Mouse (Mus musculus) lung, embryonic 14.5 days (tissue): ENCODE measurements around the gene Tec. TPM values are rescaled to one million over a fixed set of nuclear protein-coding genes. Genes with fewer than 3 reads are reported as not detected.

ENCODE experiments used
- ATAC-seq: fragments of 200-750 bp; cut with Nextera tagmentation; 2 replicates; pipeline ENCODE4 v1.8.0; 2017; ENCODE audit warnings: mild to moderate bottlenecking, moderate TSS enrichment, moderate library complexity; ENCODE audit not compliant: insufficient read depth
- DNase-seq: peaks from one replicate; pipeline ENCODE4 v3.0.0-alpha.2; 2015
- H3K27ac ChIP-seq: fragments of 300-500 bp; sonication (generic); 2 replicates; pipeline ENCODE4 v1.5.1; 2014; ENCODE audit warnings: low read depth, mild to moderate bottlenecking, moderate library complexity
- H3K27me3 ChIP-seq: fragments of 300-500 bp; sonication (generic); 2 replicates; pipeline ENCODE4 v1.6.1; 2014; ENCODE audit warnings: low read length, control low read depth; ENCODE audit not compliant: insufficient read depth
- H3K36me3 ChIP-seq: fragments of 300-500 bp; sonication (generic); 2 replicates; pipeline ENCODE4 v1.6.1; 2014; ENCODE audit warnings: control low read depth; ENCODE audit not compliant: insufficient read depth
- H3K4me1 ChIP-seq: fragments of 300-500 bp; sonication (generic); 2 replicates; pipeline ENCODE4 v1.6.1; 2014; ENCODE audit warnings: antibody characterized with exemption, control low read depth; ENCODE audit not compliant: insufficient read depth
- H3K4me2 ChIP-seq: fragments of 300-500 bp; sonication (generic); 2 replicates; pipeline ENCODE4 v1.6.1; 2014; ENCODE audit warnings: mild to moderate bottlenecking
- H3K4me3 ChIP-seq: fragments of 300-500 bp; sonication (generic); 2 replicates; pipeline ENCODE4 v1.5.1; 2014; ENCODE audit warnings: low read depth, low read length
- H3K9ac ChIP-seq: fragments of 300-500 bp; sonication (generic); 2 replicates; pipeline ENCODE4 v1.6.1; 2014
- H3K9me3 ChIP-seq: fragments of 300-500 bp; sonication (generic); 2 replicates; pipeline ENCODE4 v1.6.1; 2016; ENCODE audit warnings: low read depth, low read length, control low read depth
- CTCF ChIP-seq: IDR thresholded peaks from 2 replicates; pipeline ENCODE4 v1.5.1; 2016; ENCODE audit warnings: antibody characterized with exemption, low read depth
- WGBS: fragments of 180-500 bp; shearing (Covaris S2); extraction: QIAGEN DNeasy Blood & Tissue Kit; methylation state at CpG from one replicate; pipeline ENCODE4 v1.1.7; 2014; 5-methylcytosine and 5-hydroxymethylcytosine counted together
- polyA plus RNA-seq: library from polyadenylated mRNA; unstranded; fragments of >200 nt; fragmentation: Nextera tagmentation; extraction: Ambion mirVana; gene quantifications from 2 replicates; pipeline ENCODE4 v1.2.1, GENCODE M21; 2014

Gene Tec
- polyA plus RNA-seq, 1 experiment from 2014 or later, result 3.5 TPM

DNA sequence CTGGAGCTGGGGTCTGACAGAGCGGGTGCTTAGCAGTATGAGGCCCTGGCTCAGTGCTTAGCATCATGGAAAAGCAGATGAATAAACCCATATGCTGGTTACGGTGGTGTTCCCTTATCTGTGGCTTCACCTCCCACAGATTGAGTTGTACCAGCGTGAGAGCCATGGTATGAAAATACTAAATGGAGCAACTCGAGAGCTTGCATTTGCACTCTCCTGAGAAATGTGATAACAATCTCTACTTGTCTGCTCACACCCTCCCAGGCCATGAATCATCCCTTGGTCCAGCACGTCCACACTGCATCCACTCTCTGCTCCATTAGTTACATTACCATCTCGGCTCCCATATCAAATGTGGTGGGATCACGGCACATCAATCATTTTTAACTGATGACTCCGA is 84.3 kb downstream of the Tec start:
- no peak for TF ChIP-seq CTCF
- 59% methylated on average over 8 of the region's 8 CpGs for WGBS
- ATAC-seq (no peak), DNase-seq (no peak)
- H3K9ac ChIP-seq, result no peak overlapping the region
- no peaks in the 10 kb centered on the region for H3K9me3 ChIP-seq
- no peak overlapping the region for H3K4me2 ChIP-seq
- no peak overlapping the region for H3K4me3 ChIP-seq
- no peaks in the 10 kb centered on the region for H3K4me1 ChIP-seq
- no peaks in the 10 kb centered on the region for H3K27me3 ChIP-seq
- H3K27ac ChIP-seq, result no peak overlapping the region
- H3K36me3 ChIP-seq, result no peaks in the 10 kb centered on the region

DNA sequence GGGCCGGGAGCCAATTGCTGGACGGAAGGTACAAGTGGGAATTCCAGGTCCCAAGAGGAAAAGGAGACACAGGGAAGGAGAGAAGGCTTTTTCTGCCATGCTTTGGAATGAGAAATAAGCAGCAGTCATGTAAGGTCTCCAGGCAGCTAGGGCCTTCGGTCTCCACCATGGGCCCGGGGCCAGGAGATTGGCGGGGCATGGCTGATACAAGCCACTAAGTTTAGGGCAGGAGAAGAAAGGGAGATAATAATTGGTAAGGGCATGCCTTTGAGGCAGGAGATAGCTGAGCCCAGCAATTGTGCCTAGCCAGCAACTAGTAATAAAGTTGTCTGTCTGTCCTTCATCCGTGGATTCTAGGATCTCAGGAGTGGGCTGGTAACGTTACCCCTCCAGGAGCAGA is 85.2 kb downstream of the Tec start:
- H3K27me3 ChIP-seq, result no peaks in the 10 kb centered on the region
- no peak overlapping the region for H3K4me2 ChIP-seq
- TF ChIP-seq CTCF, result no peak
- no peaks in the 10 kb centered on the region for H3K4me1 ChIP-seq
- 91% methylated on average over 7 of the region's 7 CpGs for WGBS
- no peak overlapping the region for H3K27ac ChIP-seq
- no peak overlapping the region for H3K4me3 ChIP-seq
- no peaks in the 10 kb centered on the region for H3K36me3 ChIP-seq
- no peak for ATAC-seq
- no peak overlapping the region for H3K9ac ChIP-seq
- H3K9me3 ChIP-seq, result no peaks in the 10 kb centered on the region
- no peak for DNase-seq

DNA sequence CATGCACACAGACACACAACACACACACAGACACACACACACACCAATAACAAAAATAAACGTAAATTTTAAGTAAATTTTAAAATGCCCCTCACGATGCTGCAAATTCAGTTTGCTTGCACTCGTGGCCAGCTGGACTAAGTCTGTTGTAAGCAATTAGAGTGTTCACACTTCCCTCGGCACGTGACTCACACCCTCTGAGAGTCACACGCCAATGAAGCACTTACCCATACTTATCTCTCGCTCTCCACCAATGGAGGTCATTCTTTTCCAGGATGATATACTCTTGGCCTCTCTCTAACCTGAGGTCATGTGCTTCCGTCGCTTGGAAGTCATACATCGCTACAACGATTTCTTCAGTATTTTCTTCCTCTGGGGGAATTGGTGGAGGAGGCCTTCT is 86.5 kb downstream of the Tec start:
- no peak overlapping the region for H3K4me2 ChIP-seq
- WGBS, result 65% methylated on average over 11 of the region's 11 CpGs
- H3K27ac ChIP-seq, result no peak overlapping the region
- H3K4me3 ChIP-seq, result no peak overlapping the region
- no peaks in the 10 kb centered on the region for H3K27me3 ChIP-seq
- no peak overlapping the region for H3K9ac ChIP-seq
- H3K9me3 ChIP-seq, result no peaks in the 10 kb centered on the region
- no peaks in the 10 kb centered on the region for H3K36me3 ChIP-seq
- TF ChIP-seq CTCF, result no peak
- no peak for DNase-seq
- ATAC-seq, result no peak
- H3K4me1 ChIP-seq, result no peaks in the 10 kb centered on the region

DNA sequence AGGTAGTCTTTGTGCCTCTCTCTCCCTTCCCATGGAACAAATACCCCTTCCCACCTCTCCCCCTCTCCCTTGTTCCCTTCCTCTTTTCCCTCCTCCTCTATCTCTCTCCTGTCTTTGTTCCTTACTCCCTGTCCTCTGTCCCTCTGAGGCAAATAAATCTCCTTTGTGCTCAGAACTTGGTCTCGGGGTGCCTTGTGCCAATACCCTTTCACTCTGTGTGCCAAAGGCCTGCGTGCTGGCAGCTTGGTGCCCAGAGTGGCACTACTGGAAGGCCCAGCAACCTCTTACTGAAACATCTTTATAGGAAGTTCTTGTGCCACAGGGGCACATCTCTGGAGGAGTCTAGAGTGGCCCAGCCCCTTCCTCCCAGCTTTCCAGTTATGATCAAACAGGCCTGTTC is 91.7 kb downstream of the Tec start:
- Histone ChIP-seq H3K4me3 (no peak overlapping the region), H3K9me3 (no peaks in the 10 kb centered on the region), H3K4me1 (no peaks in the 10 kb centered on the region), H3K9ac (no peak overlapping the region), H3K4me2 (no peak overlapping the region), H3K36me3 (no peaks in the 10 kb centered on the region), H3K27me3 (no peaks in the 10 kb centered on the region), H3K27ac (no peak overlapping the region)
- DNase-seq, result no peak
- ATAC-seq, result no peak
- 89% methylated on average over 2 of the region's 2 CpGs for whole genome bisulfite sequencing
- no peak for TF ChIP-seq CTCF

DNA sequence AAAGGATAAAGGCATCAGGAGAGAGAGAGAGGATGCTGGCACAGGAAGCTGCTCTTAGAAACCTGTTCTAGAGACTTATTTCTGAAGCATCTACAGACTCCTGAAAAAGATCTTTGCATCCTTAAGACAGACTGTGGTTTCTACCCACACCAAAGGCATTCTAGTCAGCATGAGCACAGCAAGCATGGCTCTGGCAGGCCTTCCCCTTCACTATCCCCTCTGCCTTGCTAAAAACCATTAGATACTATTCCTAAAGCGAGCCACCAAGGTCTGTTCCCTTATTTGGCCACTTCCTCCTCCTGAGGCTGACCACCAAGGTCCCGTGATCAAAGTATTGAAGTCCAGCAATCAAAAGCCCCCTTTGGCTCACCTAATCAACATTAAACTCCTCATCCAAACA is 92.2 kb downstream of the Tec start:
- Histone ChIP-seq H3K27me3 (no peaks in the 10 kb centered on the region), H3K4me2 (no peak overlapping the region), H3K36me3 (no peaks in the 10 kb centered on the region), H3K9me3 (no peaks in the 10 kb centered on the region), H3K27ac (no peak overlapping the region), H3K4me3 (no peak overlapping the region), H3K9ac (no peak overlapping the region), H3K4me1 (no peaks in the 10 kb centered on the region)
- WGBS, result 75% methylated on average over 2 of the region's 2 CpGs
- no peak for DNase-seq
- no peak for TF ChIP-seq CTCF
- ATAC-seq, result no peak

DNA sequence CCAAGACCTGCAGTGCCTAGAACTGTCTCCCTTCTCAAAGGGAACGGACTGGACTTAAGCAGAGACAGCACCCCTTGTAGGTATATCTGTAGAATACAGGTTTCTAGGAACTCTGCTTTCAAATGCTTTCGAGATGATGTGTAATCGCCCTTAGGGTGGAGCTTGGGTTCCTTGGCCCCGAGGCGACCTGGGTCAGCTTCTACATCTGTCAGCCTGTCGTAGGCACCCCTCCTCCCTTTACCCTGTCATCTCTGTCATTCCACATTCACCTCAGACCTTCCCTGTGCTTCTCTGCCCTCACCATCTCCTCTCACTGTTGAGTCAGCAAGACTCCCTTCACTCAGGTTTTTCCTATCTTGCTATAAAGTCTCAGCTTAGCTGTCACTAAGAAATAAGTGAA is 98.4 kb downstream of the Tec start:
- no peak for TF ChIP-seq CTCF
- WGBS, result 43% methylated on average over 6 of the region's 6 CpGs
- Histone ChIP-seq H3K36me3 (no peaks in the 10 kb centered on the region), H3K27ac (no peak overlapping the region), H3K27me3 (no peaks in the 10 kb centered on the region), H3K4me3 (no peak overlapping the region), H3K9me3 (no peaks in the 10 kb centered on the region), H3K9ac (no peak overlapping the region), H3K4me2 (no peak overlapping the region), H3K4me1 (no peaks in the 10 kb centered on the region)
- no peak for DNase-seq
- no peak for ATAC-seq

DNA sequence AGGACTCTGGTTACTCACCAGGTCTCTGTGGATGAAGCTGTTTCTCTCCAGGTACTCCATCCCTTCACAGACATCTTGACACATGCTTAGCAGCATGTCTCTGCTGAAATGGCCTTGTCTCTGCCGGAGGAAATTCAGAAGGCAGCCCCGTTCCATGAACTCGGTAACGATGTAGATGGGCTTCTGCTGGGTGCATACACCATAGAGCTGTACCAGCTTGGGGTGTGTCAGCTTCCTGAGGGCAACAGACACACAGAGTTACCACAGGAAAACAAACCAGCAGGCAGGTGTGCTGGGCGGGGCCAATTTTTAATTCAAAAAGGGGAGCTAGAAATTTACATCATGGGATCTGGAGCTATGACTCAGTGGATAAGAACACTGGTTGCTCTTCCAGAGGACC is 104.7 kb downstream of the Tec start:
- no peak for ATAC-seq
- H3K4me1 ChIP-seq, result no peaks in the 10 kb centered on the region
- no peaks in the 10 kb centered on the region for H3K9me3 ChIP-seq

DNA sequence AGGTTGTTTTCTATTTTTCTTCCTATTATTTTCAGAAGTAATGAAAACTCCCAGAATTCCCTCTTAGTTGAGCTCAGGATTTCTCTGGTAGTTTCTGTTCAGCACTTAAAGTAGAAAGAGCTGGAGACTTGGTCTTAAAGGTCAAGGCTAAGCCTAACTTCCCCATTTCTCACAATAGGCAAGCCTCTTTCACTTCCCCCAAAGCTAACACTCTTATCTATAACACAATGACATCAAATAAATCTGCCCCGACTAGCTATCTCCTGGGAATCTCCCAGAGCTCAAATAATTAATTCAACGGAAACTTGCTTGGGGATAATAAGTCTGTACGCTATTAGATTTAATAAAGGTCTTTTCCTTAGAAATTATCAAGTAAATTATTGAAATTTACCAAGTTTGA is 105.3 kb downstream of the Tec start:
- DNase-seq, result no peak
- TF ChIP-seq CTCF, result no peak
- H3K36me3 ChIP-seq, result no peaks in the 10 kb centered on the region
- H3K27me3 ChIP-seq, result no peaks in the 10 kb centered on the region
- H3K4me2 ChIP-seq, result no peak overlapping the region
- H3K4me1 ChIP-seq, result no peaks in the 10 kb centered on the region
- no peak overlapping the region for H3K27ac ChIP-seq
- H3K9me3 ChIP-seq, result no peaks in the 10 kb centered on the region
- no peak overlapping the region for H3K4me3 ChIP-seq
- H3K9ac ChIP-seq, result no peak overlapping the region
- ATAC-seq, result no peak
- 49% methylated on average over 3 of the region's 3 CpGs for WGBS

More for the DNA sequence above, 104.7 kb downstream of the Tec start:
- TF ChIP-seq CTCF, result no peak
- Histone ChIP-seq H3K27ac (no peak overlapping the region), H3K27me3 (no peaks in the 10 kb centered on the region), H3K36me3 (no peaks in the 10 kb centered on the region), H3K4me3 (no peak overlapping the region), H3K9ac (no peak overlapping the region), H3K4me2 (no peak overlapping the region)
- DNase-seq, result no peak
- WGBS, result 86% methylated on average over 5 of the region's 5 CpGs
